Mouse (Mus musculus) hindbrain, embryonic 13.5 days (tissue): ENCODE results near the gene Orm1. TPM values are rescaled to one million over a fixed set of nuclear protein-coding genes. Genes with fewer than 3 reads are reported as not detected.

Experiments
- ATAC-seq: fragments of 200-750 bp; cut with Nextera tagmentation; 2 replicates; pipeline ENCODE4 v1.8.0; 2017; ENCODE audit warnings: moderate TSS enrichment; ENCODE audit not compliant: low FRiP score
- H3K27ac ChIP-seq: fragments of 300-500 bp; sonication (generic); 2 replicates; pipeline ENCODE4 v1.5.1; 2015; ENCODE audit warnings: inconsistent platforms, mild to moderate bottlenecking, moderate library complexity
- H3K27me3 ChIP-seq: fragments of 300-500 bp; sonication (generic); 2 replicates; pipeline ENCODE4 v1.6.1; 2015; ENCODE audit warnings: mild to moderate bottlenecking, inconsistent platforms
- H3K36me3 ChIP-seq: fragments of 300-500 bp; sonication (generic); 2 replicates; pipeline ENCODE4 v1.6.1; 2015; ENCODE audit warnings: mild to moderate bottlenecking, inconsistent platforms
- H3K4me1 ChIP-seq: fragments of 300-500 bp; sonication (generic); replicated peaks from 2 replicates; pipeline ENCODE4 v1.6.1; 2015; ENCODE audit warnings: inconsistent platforms
- H3K4me2 ChIP-seq: fragments of 300-500 bp; sonication (generic); 2 replicates; pipeline ENCODE4 v1.6.1; 2015; ENCODE audit warnings: inconsistent platforms, mild to moderate bottlenecking, moderate library complexity
- H3K4me3 ChIP-seq: fragments of 300-500 bp; sonication (generic); 2 replicates; pipeline ENCODE4 v1.5.1; 2015; ENCODE audit warnings: mild to moderate bottlenecking, inconsistent platforms
- H3K9ac ChIP-seq: fragments of 300-500 bp; sonication (generic); 2 replicates; pipeline ENCODE4 v1.6.1; 2015; ENCODE audit warnings: mild to moderate bottlenecking, inconsistent platforms
- H3K9me3 ChIP-seq: fragments of 300-500 bp; sonication (generic); 2 replicates; pipeline ENCODE4 v1.6.1; 2016; ENCODE audit warnings: inconsistent platforms
- WGBS: fragments of 180-500 bp; shearing (Covaris S2); methylation state at CpG from one replicate; pipeline ENCODE4 v1.1.7; 2015; 5-methylcytosine and 5-hydroxymethylcytosine counted together
- polyA plus RNA-seq: library from polyadenylated mRNA; unstranded; fragments of >200 nt; fragmentation: Nextera tagmentation; extraction: Ambion mirVana; gene quantifications from 2 replicates; pipeline ENCODE4 v1.2.1, GENCODE M21; 2015

Orm1 gene
- polyA plus RNA-seq, 1 experiment from 2014 or later: not detected

GRCm38 (mm10) chr4:63362150-63362549, 17.8 kb downstream of the Orm1 start, which contains the start of gene Orm2:
Orm2 (plus strand) TSS chr4:63362449.
- H3K27me3 ChIP-seq: no peaks in the 10 kb centered on the region

DNA sequence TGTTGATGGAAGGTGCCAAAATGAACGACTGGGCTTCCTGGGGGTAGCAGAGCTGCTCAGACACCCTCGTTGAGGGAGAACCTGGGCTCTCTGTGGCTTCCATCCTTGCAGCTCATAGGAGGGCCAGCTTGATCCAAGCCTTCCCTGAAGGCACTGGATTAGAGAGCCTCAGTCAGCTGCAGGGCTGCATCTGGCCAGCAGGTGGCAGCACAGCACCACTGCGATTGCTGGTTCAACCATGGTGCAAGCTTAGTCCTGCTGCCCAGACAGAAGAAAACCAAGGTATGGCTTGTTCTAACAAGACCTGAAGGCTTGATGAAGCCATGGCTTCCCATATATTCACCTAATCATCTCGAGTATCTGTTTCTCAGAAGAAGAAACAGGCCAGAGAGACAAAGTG, 24.2 kb downstream of the Orm1 start:
- no peak overlapping the region for H3K4me2 ChIP-seq
- 13% methylated on average over 4 of the region's 4 CpGs for WGBS
- no peak overlapping the region for H3K27ac ChIP-seq
- no peak overlapping the region for H3K4me3 ChIP-seq
- H3K4me1 ChIP-seq: peaks cover 10% of the 10 kb centered on the region
- no peaks in the 10 kb centered on the region for H3K9me3 ChIP-seq
- H3K36me3 ChIP-seq: peaks cover 45% of the 10 kb centered on the region
- no peak overlapping the region for H3K9ac ChIP-seq
- H3K27me3 ChIP-seq: no peaks in the 10 kb centered on the region
- ATAC-seq: 0 out of 2 replicates have a peak, but pooled peaks have one; percentile 29

More at GRCm38 (mm10) chr4:63362150-63362549, 17.8 kb downstream of the Orm1 start, which contains the start of gene Orm2:
- Histone ChIP-seq H3K4me2 (no peak within 1 kb of the TSS), H3K36me3 (0 out of 2 replicates have a peak, but pooled peaks cover under 1% of the 10 kb centered on the region), H3K27ac (no peak within 1 kb of the TSS), H3K4me1 (peaks cover 12% of the 10 kb centered on the region), H3K4me3 (no peak within 1 kb of the TSS), H3K9me3 (no peaks in the 10 kb centered on the region), H3K9ac (no peak within 1 kb of the TSS)
- 93% methylated on average over 5 of the region's 5 CpGs for WGBS
- no peak for ATAC-seq

GRCm38 (mm10) chr4:63370897-63371296, 26.5 kb downstream of the Orm1 start:
- Histone ChIP-seq H3K36me3 (peaks cover 54% of the 10 kb centered on the region), H3K4me2 (no peak overlapping the region), H3K27me3 (no peaks in the 10 kb centered on the region), H3K27ac (no peak overlapping the region), H3K9me3 (no peaks in the 10 kb centered on the region), H3K4me3 (no peak overlapping the region), H3K4me1 (peaks cover 10% of the 10 kb centered on the region), H3K9ac (no peak overlapping the region; the same call in 1 of the 2 replicates)
- no peak for ATAC-seq
- 21% methylated on average over 7 of the region's 7 CpGs for WGBS

DNA sequence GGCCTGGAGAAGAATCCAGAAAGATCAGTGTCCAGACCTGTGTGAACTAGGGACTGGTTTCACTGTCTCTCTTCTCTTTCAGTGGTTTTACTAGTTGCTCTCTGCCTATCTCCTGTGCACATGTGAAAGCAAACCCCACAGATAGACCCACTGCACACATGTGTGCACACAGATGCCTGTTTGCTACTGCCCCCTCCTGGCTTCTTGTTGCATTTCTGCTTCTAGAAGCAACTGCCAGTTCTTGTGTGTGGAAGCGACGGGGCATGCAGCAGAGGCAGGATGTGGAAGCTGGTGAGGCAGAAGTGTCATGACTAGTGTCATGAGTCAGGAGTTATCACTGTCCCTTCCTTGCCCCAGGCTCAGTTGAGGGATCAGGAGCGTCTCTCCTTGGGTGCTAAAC, 27.5 kb downstream of the Orm1 start:
- Histone ChIP-seq H3K4me2 (no peak overlapping the region), H3K4me3 (no peak overlapping the region), H3K27me3 (no peaks in the 10 kb centered on the region), H3K27ac (no peak overlapping the region), H3K9me3 (no peaks in the 10 kb centered on the region), H3K36me3 (peaks cover 63% of the 10 kb centered on the region), H3K4me1 (peaks cover 10% of the 10 kb centered on the region), H3K9ac (no peak overlapping the region)
- 69% methylated on average over 3 of the region's 3 CpGs for WGBS
- ATAC-seq: no peak

DNA sequence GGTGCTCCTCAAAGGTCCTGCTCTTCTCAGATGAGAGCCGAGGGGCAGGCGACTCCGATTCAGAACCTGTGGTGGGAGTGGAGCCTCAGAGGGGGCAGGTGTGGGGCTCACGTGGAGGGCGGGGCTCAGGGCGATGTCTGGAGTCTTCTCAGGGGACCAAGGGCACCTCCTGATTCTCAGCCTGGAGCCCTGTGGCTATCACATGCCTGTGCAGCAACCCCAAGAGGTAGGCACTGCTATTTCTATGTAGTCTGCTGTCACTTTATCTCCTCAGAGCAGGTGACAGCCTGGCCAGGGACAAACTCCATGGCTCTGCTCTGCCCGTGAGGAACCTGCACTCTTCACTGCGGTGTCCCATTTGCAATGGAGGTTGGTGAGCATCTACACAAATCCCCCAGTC, 29.0 kb downstream of the Orm1 start:
- H3K27ac ChIP-seq: no peak overlapping the region
- no peak overlapping the region for H3K4me2 ChIP-seq
- H3K9me3 ChIP-seq: no peaks in the 10 kb centered on the region
- peaks cover 10% of the 10 kb centered on the region for H3K4me1 ChIP-seq
- H3K9ac ChIP-seq: no peak overlapping the region
- ATAC-seq: no peak
- no peaks in the 10 kb centered on the region for H3K27me3 ChIP-seq
- H3K4me3 ChIP-seq: no peak overlapping the region
- peaks cover 62% of the 10 kb centered on the region for H3K36me3 ChIP-seq
- WGBS: 93% methylated on average over 8 of the region's 8 CpGs

- Histone ChIP-seq H3K4me3 (no peak overlapping the region), H3K9me3 (no peaks in the 10 kb centered on the region), H3K9ac (no peak overlapping the region), H3K27ac (no peak overlapping the region), H3K4me2 (no peak overlapping the region), H3K36me3 (peaks cover 65% of the 10 kb centered on the region), H3K27me3 (no peaks in the 10 kb centered on the region), H3K4me1 (peaks cover 10% of the 10 kb centered on the region)
- 84% methylated on average over 12 of the region's 12 CpGs for WGBS
- ATAC-seq: no peak
Measured at GRCm38 (mm10) chr4:63374331-63374730, 30.0 kb downstream of the Orm1 start.

DNA sequence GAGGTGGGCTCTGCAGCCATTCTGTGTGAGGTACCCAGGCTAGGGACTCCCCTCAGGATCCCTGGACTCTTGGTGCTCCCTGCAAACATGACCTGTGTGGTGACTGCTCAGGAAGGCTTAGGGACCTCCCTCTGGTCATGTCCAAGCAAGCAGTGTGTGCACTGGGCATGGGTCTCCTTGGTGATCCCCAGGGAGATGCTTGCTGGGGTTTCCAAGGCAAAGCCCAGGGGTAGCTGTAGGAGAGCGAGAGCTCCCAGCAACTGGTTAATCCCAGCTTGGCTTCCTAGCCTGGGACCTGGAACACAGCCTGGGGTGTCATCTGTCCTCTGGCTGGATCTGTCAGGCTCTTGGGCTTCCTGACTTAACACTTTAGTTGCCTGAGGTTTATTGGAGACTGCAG, 31.0 kb downstream of the Orm1 start:
- H3K9me3 ChIP-seq: no peaks in the 10 kb centered on the region
- 67% methylated on average over 1 of the region's 1 CpGs for WGBS
- ATAC-seq: peak; percentile 30; the same call in 1 of the 2 replicates
- H3K4me1 ChIP-seq: peaks cover 10% of the 10 kb centered on the region
- H3K27me3 ChIP-seq: no peaks in the 10 kb centered on the region
- no peak overlapping the region for H3K4me2 ChIP-seq
- no peak overlapping the region for H3K4me3 ChIP-seq
- H3K27ac ChIP-seq: no peak overlapping the region
- H3K36me3 ChIP-seq: peaks cover 73% of the 10 kb centered on the region
- no peak overlapping the region for H3K9ac ChIP-seq

GRCm38 (mm10) chr4:63377483-63377882, 33.1 kb downstream of the Orm1 start:
- Histone ChIP-seq H3K4me3 (no peak overlapping the region), H3K27ac (no peak overlapping the region), H3K4me2 (no peak overlapping the region), H3K9me3 (no peaks in the 10 kb centered on the region), H3K36me3 (peaks cover 80% of the 10 kb centered on the region), H3K9ac (no peak overlapping the region), H3K27me3 (no peaks in the 10 kb centered on the region), H3K4me1 (no peaks in the 10 kb centered on the region)
- no peak for ATAC-seq
- 64% methylated on average over 7 of the region's 7 CpGs for WGBS

GRCm38 (mm10) chr4:63382676-63383369, 38.5 kb downstream of the Orm1 start:
- H3K27me3 ChIP-seq: no peaks in the 10 kb centered on the region
- 90% methylated on average over 4 of the region's 4 CpGs for WGBS

GRCm38 (mm10) chr4:63383474-63383873, 39.1 kb downstream of the Orm1 start:
- Histone ChIP-seq H3K4me1 (peaks cover 9% of the 10 kb centered on the region), H3K4me2 (no peak overlapping the region), H3K27me3 (no peaks in the 10 kb centered on the region), H3K9ac (no peak overlapping the region), H3K36me3 (peaks cover 61% of the 10 kb centered on the region), H3K27ac (no peak overlapping the region), H3K9me3 (no peaks in the 10 kb centered on the region), H3K4me3 (no peak overlapping the region)
- WGBS: 80% methylated on average over 12 of the region's 12 CpGs
- ATAC-seq: no peak

More at GRCm38 (mm10) chr4:63382676-63383369, 38.5 kb downstream of the Orm1 start:
- H3K4me3 ChIP-seq: no peak overlapping the region
- H3K4me2 ChIP-seq: no peak overlapping the region
- no peaks in the 10 kb centered on the region for H3K9me3 ChIP-seq
- peaks cover 64% of the 10 kb centered on the region for H3K36me3 ChIP-seq
- no peak overlapping the region for H3K9ac ChIP-seq
- H3K27ac ChIP-seq: no peak overlapping the region
- H3K4me1 ChIP-seq: peaks cover 3% of the 10 kb centered on the region; the same call in 1 of the 2 replicates
- no peak for ATAC-seq

DNA sequence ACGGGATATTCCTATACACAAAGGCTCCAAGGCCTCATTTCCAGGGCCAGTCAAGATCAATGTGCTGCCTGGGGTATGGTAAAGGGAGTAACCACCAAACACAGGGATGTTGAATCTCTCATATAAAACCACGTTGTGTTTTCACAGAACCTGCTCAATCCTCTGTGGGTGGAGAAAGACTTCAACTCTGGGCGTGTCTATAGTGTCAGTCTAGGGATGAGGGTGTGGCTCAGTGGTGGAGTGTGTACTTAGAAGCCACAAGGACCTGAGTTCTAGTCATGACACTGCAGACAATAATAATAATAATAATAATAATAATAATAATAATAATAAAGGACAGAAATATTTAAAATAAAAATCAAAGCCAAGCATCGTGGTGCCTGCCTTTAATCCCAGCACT, 39.9 kb downstream of the Orm1 start:
- no peaks in the 10 kb centered on the region for H3K9me3 ChIP-seq
- H3K27me3 ChIP-seq: no peaks in the 10 kb centered on the region
- H3K9ac ChIP-seq: no peak overlapping the region
- no peak overlapping the region for H3K4me2 ChIP-seq
- peaks cover 53% of the 10 kb centered on the region for H3K36me3 ChIP-seq
- H3K4me1 ChIP-seq: peaks cover 17% of the 10 kb centered on the region
- H3K27ac ChIP-seq: no peak overlapping the region
- no peak overlapping the region for H3K4me3 ChIP-seq
- 94% methylated on average over 4 of the region's 4 CpGs for WGBS
- no peak for ATAC-seq

DNA sequence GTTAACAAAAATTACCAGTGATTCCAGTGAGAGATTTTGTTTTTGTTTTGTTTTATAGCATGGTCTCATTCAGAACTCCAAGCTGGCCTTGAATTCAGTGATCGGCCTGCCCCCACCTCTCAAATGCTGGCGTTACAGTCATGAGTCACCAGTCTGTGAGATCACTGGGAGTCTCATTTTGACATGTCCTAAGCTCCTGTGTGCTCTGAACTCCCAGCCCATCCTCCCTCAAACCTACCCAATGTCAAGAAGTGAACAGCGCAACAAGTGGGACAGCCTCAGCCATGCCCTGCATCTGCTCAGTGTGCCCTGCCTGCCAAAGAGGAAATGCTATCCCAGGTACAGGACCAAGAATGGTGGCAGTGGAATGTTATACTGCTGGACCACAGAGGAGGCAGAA, 40.9 kb downstream of the Orm1 start:
- no peak overlapping the region for H3K9ac ChIP-seq
- no peaks in the 10 kb centered on the region for H3K9me3 ChIP-seq
- no peaks in the 10 kb centered on the region for H3K27me3 ChIP-seq
- no peak overlapping the region for H3K4me2 ChIP-seq
- peaks cover 27% of the 10 kb centered on the region for H3K4me1 ChIP-seq
- no peak for ATAC-seq
- H3K27ac ChIP-seq: no peak overlapping the region
- no peak overlapping the region for H3K4me3 ChIP-seq
- 92% methylated on average over 3 of the region's 3 CpGs for WGBS
- H3K36me3 ChIP-seq: peaks cover 44% of the 10 kb centered on the region

DNA sequence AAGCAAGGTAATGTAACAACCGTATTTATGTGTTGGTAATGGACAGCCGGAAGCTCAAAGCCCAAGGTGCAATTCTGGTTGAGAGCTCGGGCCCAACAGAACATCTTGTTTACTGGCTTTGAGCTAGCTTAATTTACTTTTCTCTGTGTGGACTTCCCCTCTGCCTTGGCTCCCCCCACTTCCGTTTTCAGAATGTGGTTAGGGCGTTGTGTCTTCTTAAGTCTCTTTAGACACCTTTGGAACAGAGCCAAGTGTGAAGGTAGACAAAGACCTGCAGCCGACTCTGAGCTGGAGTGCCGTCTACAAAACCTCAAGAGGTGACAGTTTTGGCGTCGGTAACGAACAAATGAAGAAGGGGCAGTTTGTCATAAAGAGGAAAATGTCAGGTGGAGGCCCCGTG, 41.4 kb downstream of the Orm1 start:
- no peak for ATAC-seq
- Histone ChIP-seq H3K27me3 (no peaks in the 10 kb centered on the region), H3K4me2 (no peak overlapping the region), H3K9me3 (no peaks in the 10 kb centered on the region), H3K27ac (no peak overlapping the region), H3K36me3 (peaks cover 39% of the 10 kb centered on the region), H3K4me1 (peaks cover 30% of the 10 kb centered on the region), H3K9ac (no peak overlapping the region), H3K4me3 (no peak overlapping the region)
- WGBS: 82% methylated on average over 11 of the region's 11 CpGs
